Mouse (Mus musculus): ENCODE measurements around the gene Magi2. TPM values are rescaled to one million over a fixed set of nuclear protein-coding genes. Genes with fewer than 3 reads are reported as not detected.

Gene Magi2
- polyA plus RNA-seq, 1 experiment from 2014 or later, result 22.7 TPM

- H3K27ac ChIP-seq (ENCODE audit: low read depth, low read length), result no peak overlapping the region
- no peaks in the 10 kb centered on the region for H3K36me3 ChIP-seq (ENCODE audit: control insufficient read depth, insufficient read depth, low read length)
- 26% methylated on average over 10 of the region's 10 CpGs for WGBS
- H3K4me2 ChIP-seq (ENCODE audit: low read length), result peak overlapping the region; percentile 25; the same call in 1 of the 2 replicates
- ATAC-seq, result peak; percentile 73
- H3K4me1 ChIP-seq (ENCODE audit: control insufficient read depth, insufficient read depth, low read depth, low read length), result peaks cover 6% of the 10 kb centered on the region
- H3K4me3 ChIP-seq (ENCODE audit: low read length), result no peak overlapping the region
- no peaks in the 10 kb centered on the region for H3K9me3 ChIP-seq (ENCODE audit: control insufficient read depth, low read length)
- no peak overlapping the region for H3K9ac ChIP-seq (ENCODE audit: low read depth, low read length)
- no peaks in the 10 kb centered on the region for H3K27me3 ChIP-seq (replicated peaks; ENCODE audit: control insufficient read depth, insufficient read depth, low read length)
Observed at GRCm38 (mm10) chr5:20140662-20141444, 914.0 kb downstream of the Magi2 start.

DNA sequence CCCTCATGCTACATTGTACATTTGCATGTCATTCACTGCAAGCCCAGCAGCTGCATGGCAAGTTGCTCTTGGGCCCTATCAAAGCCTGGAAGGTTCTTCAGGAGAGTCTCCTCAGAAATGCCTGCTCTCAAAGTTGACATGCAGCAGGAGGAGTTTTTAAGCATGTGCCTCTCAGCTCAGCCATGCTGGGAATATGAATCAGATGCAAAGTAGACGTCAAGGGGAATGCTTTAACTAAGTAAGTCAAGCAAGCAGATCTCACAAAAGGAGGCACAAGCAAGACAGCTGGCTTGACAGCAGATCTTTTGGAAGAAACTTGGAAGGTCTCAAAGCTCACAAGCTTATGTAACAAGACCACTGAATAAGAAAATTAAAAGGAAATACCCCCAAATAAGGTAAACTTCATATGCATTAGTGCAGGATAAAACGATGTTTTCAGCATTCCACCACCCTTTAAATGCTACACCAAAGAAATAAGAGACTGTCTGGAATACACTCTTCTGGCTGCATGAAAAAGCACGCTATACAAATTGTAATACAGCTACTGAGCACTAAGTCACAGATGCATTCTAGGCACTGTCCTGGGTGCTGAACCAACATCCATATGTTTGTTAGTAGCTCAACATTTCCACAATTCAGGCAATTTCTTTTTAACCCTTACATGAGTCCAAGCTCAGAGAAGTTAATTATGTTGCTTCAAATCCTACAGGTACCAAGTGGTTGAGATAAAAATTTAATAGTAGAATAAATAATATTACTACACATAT lies 926.7 kb downstream of the Magi2 start:
- Histone ChIP-seq H3K4me1 (ENCODE audit: control insufficient read depth, insufficient read depth, low read depth, low read length) (no peaks in the 10 kb centered on the region), H3K4me3 (ENCODE audit: low read length) (no peak overlapping the region), H3K4me2 (ENCODE audit: low read length) (no peak overlapping the region), H3K9me3 (ENCODE audit: control insufficient read depth, low read length) (no peaks in the 10 kb centered on the region), H3K36me3 (ENCODE audit: control insufficient read depth, insufficient read depth, low read length) (no peaks in the 10 kb centered on the region), H3K9ac (ENCODE audit: low read depth, low read length) (no peak overlapping the region), H3K27ac (ENCODE audit: low read depth, low read length) (no peak overlapping the region), H3K27me3 (replicated peaks; ENCODE audit: control insufficient read depth, insufficient read depth, low read length) (no peaks in the 10 kb centered on the region)
- WGBS, result 46% methylated on average over 3 of the region's 3 CpGs
- ATAC-seq, result no peak

- Histone ChIP-seq H3K9ac (ENCODE audit: low read depth, low read length) (no peak overlapping the region; the same call in 1 of the 2 replicates), H3K4me1 (ENCODE audit: control insufficient read depth, insufficient read depth, low read depth, low read length) (no peaks in the 10 kb centered on the region; the same call in 1 of the 2 replicates), H3K27ac (ENCODE audit: low read depth, low read length) (peak overlapping the region; percentile 9; the same call in 1 of the 2 replicates), H3K36me3 (ENCODE audit: control insufficient read depth, insufficient read depth, low read length) (no peaks in the 10 kb centered on the region), H3K4me3 (ENCODE audit: low read length) (no peak overlapping the region), H3K4me2 (ENCODE audit: low read length) (no peak overlapping the region), H3K27me3 (replicated peaks; ENCODE audit: control insufficient read depth, insufficient read depth, low read length) (no peaks in the 10 kb centered on the region), H3K9me3 (ENCODE audit: control insufficient read depth, low read length) (no peaks in the 10 kb centered on the region)
- peak; percentile 93 for ATAC-seq
- 14% methylated on average over 5 of the region's 5 CpGs for whole genome bisulfite sequencing
Observed at GRCm38 (mm10) chr5:20196765-20197164, 969.9 kb downstream of the Magi2 start.

GRCm38 (mm10) chr5:20197395-20197794 lies 970.6 kb downstream of the Magi2 start:
- Histone ChIP-seq H3K27me3 (replicated peaks; ENCODE audit: control insufficient read depth, insufficient read depth, low read length) (no peaks in the 10 kb centered on the region), H3K9me3 (ENCODE audit: control insufficient read depth, low read length) (no peaks in the 10 kb centered on the region), H3K9ac (ENCODE audit: low read depth, low read length) (no peak overlapping the region), H3K4me1 (ENCODE audit: control insufficient read depth, insufficient read depth, low read depth, low read length) (no peaks in the 10 kb centered on the region; the same call in 1 of the 2 replicates), H3K4me2 (ENCODE audit: low read length) (no peak overlapping the region), H3K36me3 (ENCODE audit: control insufficient read depth, insufficient read depth, low read length) (no peaks in the 10 kb centered on the region), H3K4me3 (ENCODE audit: low read length) (no peak overlapping the region), H3K27ac (ENCODE audit: low read depth, low read length) (no peak overlapping the region)
- WGBS, result 62% methylated on average over 9 of the region's 9 CpGs
- ATAC-seq, result 0 out of 2 replicates have a peak, but pooled peaks have one; percentile 15

- Histone ChIP-seq H3K27ac (ENCODE audit: low read depth, low read length) (no peak overlapping the region), H3K27me3 (replicated peaks; ENCODE audit: control insufficient read depth, insufficient read depth, low read length) (no peaks in the 10 kb centered on the region), H3K36me3 (ENCODE audit: control insufficient read depth, insufficient read depth, low read length) (no peaks in the 10 kb centered on the region), H3K9me3 (ENCODE audit: control insufficient read depth, low read length) (no peaks in the 10 kb centered on the region), H3K4me2 (ENCODE audit: low read length) (no peak overlapping the region), H3K9ac (ENCODE audit: low read depth, low read length) (no peak overlapping the region), H3K4me1 (ENCODE audit: control insufficient read depth, insufficient read depth, low read depth, low read length) (no peaks in the 10 kb centered on the region; the same call in 1 of the 2 replicates), H3K4me3 (ENCODE audit: low read length) (no peak overlapping the region)
- WGBS, result 62% methylated on average over 1 of the region's 1 CpGs
- ATAC-seq, result no peak
Observed at GRCm38 (mm10) chr5:20201348-20201747, 974.5 kb downstream of the Magi2 start.

GRCm38 (mm10) chr5:20208110-20208509 lies 981.3 kb downstream of the Magi2 start:
- H3K4me2 ChIP-seq (ENCODE audit: low read length), result no peak overlapping the region
- H3K9ac ChIP-seq (ENCODE audit: low read depth, low read length), result no peak overlapping the region
- no peaks in the 10 kb centered on the region for H3K36me3 ChIP-seq (ENCODE audit: control insufficient read depth, insufficient read depth, low read length)
- 92% methylated on average over 2 of the region's 2 CpGs for WGBS
- H3K27ac ChIP-seq (ENCODE audit: low read depth, low read length), result no peak overlapping the region
- no peak for ATAC-seq
- no peak overlapping the region for H3K4me3 ChIP-seq (ENCODE audit: low read length)
- no peaks in the 10 kb centered on the region for H3K4me1 ChIP-seq (ENCODE audit: control insufficient read depth, insufficient read depth, low read depth, low read length)
- H3K9me3 ChIP-seq (ENCODE audit: control insufficient read depth, low read length), result no peaks in the 10 kb centered on the region
- no peaks in the 10 kb centered on the region for H3K27me3 ChIP-seq (replicated peaks; ENCODE audit: control insufficient read depth, insufficient read depth, low read length)

- no peak overlapping the region for H3K27ac ChIP-seq (ENCODE audit: low read depth, low read length)
- no peaks in the 10 kb centered on the region for H3K27me3 ChIP-seq (replicated peaks; ENCODE audit: control insufficient read depth, insufficient read depth, low read length)
- H3K36me3 ChIP-seq (ENCODE audit: control insufficient read depth, insufficient read depth, low read length), result no peaks in the 10 kb centered on the region
- ATAC-seq, result no peak
- H3K9ac ChIP-seq (ENCODE audit: low read depth, low read length), result no peak overlapping the region
- no peak overlapping the region for H3K4me2 ChIP-seq (ENCODE audit: low read length)
- H3K9me3 ChIP-seq (ENCODE audit: control insufficient read depth, low read length), result no peaks in the 10 kb centered on the region
- no peak overlapping the region for H3K4me3 ChIP-seq (ENCODE audit: low read length)
- no peaks in the 10 kb centered on the region for H3K4me1 ChIP-seq (ENCODE audit: control insufficient read depth, insufficient read depth, low read depth, low read length)
- WGBS, result 67% methylated on average over 2 of the region's 2 CpGs
Observed at GRCm38 (mm10) chr5:20213299-20213698, 986.5 kb downstream of the Magi2 start.

- H3K27ac ChIP-seq (ENCODE audit: low read depth, low read length), result no peak overlapping the region
- no peak for ATAC-seq
- H3K9me3 ChIP-seq (ENCODE audit: control insufficient read depth, low read length), result no peaks in the 10 kb centered on the region
- H3K4me2 ChIP-seq (ENCODE audit: low read length), result no peak overlapping the region
- no peak overlapping the region for H3K4me3 ChIP-seq (ENCODE audit: low read length)
- 91% methylated on average over 6 of the region's 6 CpGs for WGBS
- H3K9ac ChIP-seq (ENCODE audit: low read depth, low read length), result no peak overlapping the region
- H3K36me3 ChIP-seq (ENCODE audit: control insufficient read depth, insufficient read depth, low read length), result no peaks in the 10 kb centered on the region
- H3K4me1 ChIP-seq (ENCODE audit: control insufficient read depth, insufficient read depth, low read depth, low read length), result peaks cover 7% of the 10 kb centered on the region
- H3K27me3 ChIP-seq (replicated peaks; ENCODE audit: control insufficient read depth, insufficient read depth, low read length), result no peaks in the 10 kb centered on the region
Observed at GRCm38 (mm10) chr5:20226471-20227210, 999.8 kb downstream of the Magi2 start.

Measured in hindbrain, embryonic 16.5 days (tissue).